Mouse (Mus musculus) MEL (cell line): ENCODE results near the gene Col13a1.

Source experiments
- CTCF ChIP-seq, 3 experiments: IDR thresholded peaks in 2 of 3; conservative IDR thresholded peaks in 1 of 3; 2 replicates each; pipeline ENCODE4 v1.5.1; 2011 to 2012; ENCODE audit warnings: low read length in 3 of 3, low read depth in 2 of 3, mild to moderate bottlenecking in 2 of 3, improper control_type of control experiment in 1 of 3, inconsistent platforms in 1 of 3, mixed read lengths in 1 of 3, moderate library complexity in 1 of 3; ENCODE audit not compliant: control insufficient read depth in 1 of 3, insufficient read depth in 1 of 3, poor library complexity in 1 of 3, severe bottlenecking in 1 of 3
- EP300 ChIP-seq, 2 experiments: IDR thresholded peaks; 2 replicates each; pipeline ENCODE4 v1.6.1; 2011; ENCODE audit warnings: improper control_type of control experiment in 2 of 2, low read length in 2 of 2, low read depth in 1 of 2, mild to moderate bottlenecking in 1 of 2
- POLR2A ChIP-seq, 2 experiments: IDR thresholded peaks; 2 replicates each; pipeline ENCODE4 v1.6.1; 2011 to 2012; ENCODE audit warnings: low read length in 2 of 2, mild to moderate bottlenecking in 2 of 2, control low read depth in 1 of 2, improper control_type of control experiment in 1 of 2, low read depth in 1 of 2, moderate library complexity in 1 of 2; ENCODE audit not compliant: control insufficient read depth in 1 of 2, insufficient read depth in 1 of 2, poor library complexity in 1 of 2
- ZC3H11A ChIP-seq: IDR thresholded peaks from 2 replicates; pipeline ENCODE4 v1.6.1; 2012; ENCODE audit warnings: low read depth, mild to moderate bottlenecking, inconsistent platforms, low read length, improper control_type of control experiment

DNA sequence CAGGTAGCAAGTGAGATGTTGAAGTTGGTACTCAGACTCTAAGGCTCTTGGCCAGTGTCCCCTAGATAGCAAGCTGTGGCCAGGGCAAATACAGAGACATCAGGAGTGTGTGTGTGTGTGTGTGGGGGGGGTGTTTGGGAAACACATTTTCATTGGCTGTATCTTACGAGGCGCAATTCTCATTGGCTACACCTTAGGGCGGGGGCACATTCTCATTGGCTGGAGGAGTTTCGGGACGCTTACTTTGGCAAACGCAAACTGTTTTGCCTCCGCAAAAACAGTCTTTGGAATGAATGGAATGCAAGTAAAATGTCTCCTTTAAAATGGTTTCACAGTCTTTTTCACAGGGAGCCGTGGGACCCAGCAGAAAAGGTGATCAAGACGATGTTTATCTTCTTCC lies 148.1 kb downstream of the Col13a1 start:
- TF ChIP-seq EP300 (IDR thresholded peaks at IDR 0.05; ENCODE audit: low read depth in 1 of 2, low read length in 2 of 2): no peak
- TF ChIP-seq CTCF (IDR thresholded peaks at IDR 0.05 in 2 of 3, conservative IDR thresholded peaks at IDR 0.05 in 1 of 3; ENCODE audit: control insufficient read depth in 1 of 3, insufficient read depth in 1 of 3, low read depth in 2 of 3, low read length in 3 of 3, poor library complexity in 1 of 3, severe bottlenecking in 1 of 3): no peak
- no peak for TF ChIP-seq POLR2A (IDR thresholded peaks at IDR 0.05; ENCODE audit: control insufficient read depth in 1 of 2, insufficient read depth in 1 of 2, low read depth in 1 of 2, low read length in 2 of 2, poor library complexity in 1 of 2)
- TF ChIP-seq ZC3H11A: no peak
